Comparison of ENCODE assay signal across 8 mouse cellular contexts in the genomic region with DNA sequence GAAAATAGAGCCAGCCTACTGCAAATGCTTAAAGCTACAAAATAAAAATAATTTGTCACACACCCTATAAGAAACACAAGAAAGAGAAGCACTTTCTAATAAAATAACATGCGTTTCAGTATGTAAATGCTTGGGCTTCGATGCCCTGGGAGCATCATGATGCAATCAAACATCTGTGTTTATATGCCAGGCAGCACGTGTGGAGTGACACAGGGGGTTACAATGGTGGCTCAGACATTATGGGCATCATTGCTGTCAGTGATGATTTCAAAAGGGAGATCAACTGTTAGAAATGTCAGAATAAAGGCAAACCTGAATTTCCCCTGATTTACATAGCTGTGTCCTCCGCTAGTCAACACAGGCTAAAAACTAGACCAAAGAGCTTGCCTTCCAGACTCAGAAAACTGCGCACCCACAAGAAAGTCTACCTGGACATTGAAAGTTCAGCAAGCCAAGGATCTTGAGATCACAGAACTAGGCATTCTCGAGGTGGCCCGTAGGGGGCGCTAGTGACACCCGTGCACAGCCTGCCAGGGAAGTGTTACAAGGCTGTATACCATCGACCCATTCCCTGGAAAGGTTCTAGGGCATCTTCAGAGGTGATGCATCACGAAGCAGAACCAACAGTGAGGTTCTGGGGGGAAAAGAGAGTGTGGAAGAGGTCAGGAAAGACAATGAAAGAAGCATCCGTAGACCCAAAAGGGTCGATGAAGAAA. TPM values are rescaled to one million over a fixed set of nuclear protein-coding genes. Genes with fewer than 3 reads are reported as not detected.
DNase-seq lines count a peak whose midpoint lies in the region; ATAC-seq and TF ChIP-seq lines count a peak whose summit lies in the region.

No protein-coding gene starts in this region.

- peak; percentile 26 for DNase-seq in kidney, adult 18-20 months
- peak; percentile 27 for DNase-seq in adrenal gland, postnatal 25 days
- peak; percentile 12 to 59 for DNase-seq in kidney, postnatal 36 days
- DNase-seq in thymus, postnatal 14 days = peak; percentile 57
- DNase-seq in adipocyte (ENCODE audit: low spot score) = no peak
- no peak for DNase-seq in ovary, postnatal 10 days (ENCODE audit: low spot score)

- ATAC-seq in kidney, embryonic 15.5 days (replicated peaks; ENCODE audit: low FRiP score) = no peak

- peaks cover 33% of the 10 kb centered on the region for H3K27me3 ChIP-seq in kidney, embryonic 15.5 days
- H3K27me3 ChIP-seq in E14TG2a.4 (ENCODE audit: insufficient read depth, low read length) = peaks cover 9% of the 10 kb centered on the region

- WGBS in kidney, embryonic 15.5 days = 48% methylated on average over 13 of the region's 13 CpGs

- H3K4me3 ChIP-seq in kidney, embryonic 15.5 days (replicated peaks) = no peak overlapping the region
- H3K4me3 ChIP-seq in E14TG2a.4 (replicated peaks; ENCODE audit: low read length) = no peak overlapping the region

- H3K9me3 ChIP-seq in kidney, embryonic 15.5 days (replicated peaks) = no peaks in the 10 kb centered on the region
- no peaks in the 10 kb centered on the region for H3K9me3 ChIP-seq in E14TG2a.4 (ENCODE audit: low read length)

- peak; percentile 94 for TF ChIP-seq CTCF in E14TG2a.4 (conservative IDR thresholded peaks at IDR 0.05; ENCODE audit: low read length)

- H3K27ac ChIP-seq in kidney, embryonic 15.5 days = no peak overlapping the region

- H3K4me2 ChIP-seq in kidney, embryonic 15.5 days = no peak overlapping the region

- H3K9ac ChIP-seq in kidney, embryonic 15.5 days = no peak overlapping the region

- no peaks in the 10 kb centered on the region for H3K36me3 ChIP-seq in kidney, embryonic 15.5 days
- no peaks in the 10 kb centered on the region for H3K36me3 ChIP-seq in E14TG2a.4 (ENCODE audit: insufficient read depth, low read length)

- peaks cover 10% of the 10 kb centered on the region for H3K4me1 ChIP-seq in kidney, embryonic 15.5 days
- 0 out of 2 replicates have a peak, but pooled peaks cover 4% of the 10 kb centered on the region for H3K4me1 ChIP-seq in E14TG2a.4 (replicated peaks; ENCODE audit: low read depth, low read length)

RNA-seq across cellular contexts. Expression of a gene that starts 35.0 kb away (rescaled TPM):
- polyA plus RNA-seq in kidney, embryonic 15.5 days (2015; fragmentation: Nextera tagmentation; extraction: Ambion mirVana) = 0.30 and 0.38 TPM in 2 replicates
- total RNA-seq in adrenal gland, postnatal 25 days (2021) = 0.18 TPM in 1 of 2 replicates, not detected in the other

RNA-seq across cellular contexts. Expression of a gene that starts 39.5 kb away (rescaled TPM):
- polyA plus RNA-seq in kidney, embryonic 15.5 days (2015; fragmentation: Nextera tagmentation; extraction: Ambion mirVana) = 122 and 131 TPM in 2 replicates
- 8.4 and 13.2 TPM in 2 replicates for total RNA-seq in adrenal gland, postnatal 25 days (2021)

Comparison
In these comparisons a context has a peak if more than half of its experiments do, and no peak if none do; other contexts are left out.
1. DNase-seq: peak in kidney, adult 18-20 months (single experiment), adrenal gland, postnatal 25 days (single experiment), kidney, postnatal 36 days (2 of 2) and thymus, postnatal 14 days (single experiment); none in adipocyte (single experiment) and ovary, postnatal 10 days (single experiment).